Mouse (Mus musculus): ENCODE results near the gene Rab11b.

DNA sequence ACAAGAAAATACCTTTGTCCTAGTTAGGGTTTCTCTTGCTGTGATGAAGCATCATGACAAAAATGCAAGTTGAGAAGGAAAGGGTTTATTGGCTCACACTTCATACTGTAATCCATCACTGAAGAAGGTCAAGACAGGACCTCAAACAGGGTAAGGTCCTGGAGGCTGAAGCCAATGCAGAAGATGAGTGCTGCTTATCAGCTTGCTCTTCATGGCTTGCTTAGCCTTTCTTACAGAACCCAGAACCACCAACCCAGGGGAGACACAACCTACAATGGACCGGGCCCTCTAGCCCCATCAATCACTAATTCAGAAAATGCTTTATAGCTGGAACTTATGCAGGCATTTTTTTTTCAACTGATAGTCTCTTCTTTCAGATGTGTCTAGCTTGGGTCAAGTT is 17.9 kb downstream of the Rab11b start:
- no peak for TF ChIP-seq CTCF (IDR thresholded peaks at IDR 0.05; ENCODE audit: borderline replicate concordance, insufficient read depth, low read depth, low read length)
- TF ChIP-seq POLR2A (IDR thresholded peaks at IDR 0.05; ENCODE audit: borderline replicate concordance, insufficient read depth, low read length) = no peak
